Mouse (Mus musculus) ES-E14 (cell line): ENCODE data around the gene Naga. TPM values are rescaled to one million over a fixed set of nuclear protein-coding genes. Genes with fewer than 3 reads are reported as not detected.

Experiments used
- DNase-seq: peaks from one replicate; pipeline ENCODE4 v3.0.0-alpha.2; 2013; ENCODE audit warnings: low read depth, low spot score
- H3K27ac ChIP-seq: 2 replicates; pipeline ENCODE4 v1.5.1; 2012; ENCODE audit warnings: low read depth, mild to moderate bottlenecking, low read length, moderate library complexity, mixed read lengths; ENCODE audit not compliant: poor library complexity, insufficient read depth, severe bottlenecking
- H3K36me3 ChIP-seq: 2 replicates; pipeline ENCODE4 v1.6.1; 2012; ENCODE audit warnings: mild to moderate bottlenecking, low read length, moderate library complexity, mixed read lengths; ENCODE audit not compliant: control insufficient read depth, poor library complexity, insufficient read depth, severe bottlenecking
- H3K4me1 ChIP-seq, 2 experiments: fragments of 150-350 bp in 1 of 2; sonication (generic) in 1 of 2; 2 replicates each; pipeline ENCODE4 v1.6.1; 2012; ENCODE audit warnings: low read length in 2 of 2, mild to moderate bottlenecking in 1 of 2, mixed read lengths in 1 of 2; ENCODE audit not compliant: control insufficient read depth in 2 of 2, insufficient read depth in 2 of 2, poor library complexity in 1 of 2
- H3K4me3 ChIP-seq, 2 experiments: fragments of 150-350 bp in 1 of 2; sonication (generic) in 1 of 2; 2 replicates each; pipeline ENCODE4 v1.5.1; 2012; ENCODE audit warnings: low read length in 2 of 2, low read depth in 1 of 2, mild to moderate bottlenecking in 1 of 2, mixed read lengths in 1 of 2; ENCODE audit not compliant: insufficient read depth in 1 of 2, poor library complexity in 1 of 2, severe bottlenecking in 1 of 2
- H3K9ac ChIP-seq: 2 replicates; pipeline ENCODE4 v1.6.1; 2012; ENCODE audit warnings: low read depth, mild to moderate bottlenecking, low read length, mixed read lengths; ENCODE audit not compliant: poor library complexity, insufficient read depth, severe bottlenecking
- H3K9me3 ChIP-seq: fragments of 150-350 bp; sonication (generic); 2 replicates; pipeline ENCODE4 v1.6.1; 2012; ENCODE audit warnings: low read depth, mild to moderate bottlenecking, low read length; ENCODE audit not compliant: control insufficient read depth, insufficient read depth
- CHD2 ChIP-seq: IDR thresholded peaks from 2 replicates; pipeline ENCODE4 v1.6.1; 2014; ENCODE audit warnings: mild to moderate bottlenecking, low read depth, low read length, inconsistent platforms
- HCFC1 ChIP-seq: IDR thresholded peaks from 2 replicates; pipeline ENCODE4 v1.6.1; 2012; ENCODE audit warnings: low read length, inconsistent platforms, borderline replicate concordance; ENCODE audit not compliant: insufficient read depth
- MAFK ChIP-seq: IDR thresholded peaks from 2 replicates; pipeline ENCODE4 v1.6.1; 2014; ENCODE audit warnings: mild to moderate bottlenecking, low read depth, low read length, inconsistent platforms; ENCODE audit not compliant: insufficient read depth
- ZC3H11A ChIP-seq: IDR thresholded peaks from 2 replicates; pipeline ENCODE4 v1.6.1; 2012; ENCODE audit warnings: low read depth, mild to moderate bottlenecking, inconsistent platforms, low read length, borderline replicate concordance
- ZNF384 ChIP-seq: IDR thresholded peaks from 2 replicates; pipeline ENCODE4 v1.6.1; 2012; ENCODE audit warnings: low read depth, low read length, inconsistent platforms
- in situ Hi-C, 2 experiments: fragments of 600-800 bp; cut with MboI; formaldehyde crosslinking; loops; one replicate each; pipeline ENCODE4 v1.15.1; 2025; ENCODE audit warnings: low sequenced_read_pairs in 2 of 2, inconsistent platforms in 1 of 2; ENCODE audit not compliant: unreplicated experiment in 2 of 2
- total RNA-seq: library from RNA; depleted of rRNA; stranded (reverse); fragments of 300-350 nt; gene quantifications from 2 replicates; pipeline ENCODE4 v1.2.3, GENCODE M21; 2012

The Naga gene
- total RNA-seq, 1 experiment = 17.6 TPM

DNA sequence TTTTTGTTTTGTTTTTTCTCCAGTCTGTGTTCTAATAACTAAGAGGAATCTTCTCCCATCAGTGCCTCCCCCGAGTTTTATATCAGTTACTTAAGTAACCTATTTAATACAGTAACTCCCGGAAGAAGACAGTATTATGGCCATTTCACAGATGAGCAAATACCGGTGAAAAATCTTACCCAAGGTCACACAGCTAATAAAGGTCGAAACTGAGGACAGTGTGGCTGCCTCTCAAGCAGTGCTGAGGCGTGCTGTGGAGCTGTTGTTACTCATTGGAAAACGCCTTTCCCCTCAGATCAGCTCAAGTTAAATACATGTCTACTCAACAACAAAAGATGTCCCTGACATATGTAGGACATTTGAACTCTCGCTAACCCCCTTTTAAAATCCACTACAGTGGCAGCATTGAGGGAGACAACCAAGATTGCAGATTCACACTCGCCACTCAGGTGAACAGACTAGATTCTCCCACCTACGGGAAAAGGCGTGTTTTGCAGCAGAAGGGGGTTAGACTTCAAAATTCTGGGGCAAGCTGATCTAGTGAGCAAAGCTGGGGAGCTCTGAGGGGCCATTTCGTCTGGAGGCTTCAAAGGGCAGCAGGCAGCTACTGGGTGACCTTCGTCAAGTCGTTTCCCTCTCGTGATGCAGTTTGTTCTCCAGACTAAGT is 14.5 kb upstream of the Naga start:
- H3K9ac ChIP-seq = peak overlapping the region; percentile 96
- TF ChIP-seq MAFK = no peak
- TF ChIP-seq ZC3H11A = no peak
- TF ChIP-seq ZNF384 = no peak
- no peak for TF ChIP-seq CHD2
- no peak for TF ChIP-seq HCFC1
- in situ Hi-C loops = loop anchor here in 1 of 2 experiments (10.0 kb wide), 1 partner anchor 692 kb away; no protein-coding TSS in a partner anchor
- no peaks in the 10 kb centered on the region for H3K9me3 ChIP-seq
- H3K36me3 ChIP-seq = peaks cover 20% of the 10 kb centered on the region
- H3K27ac ChIP-seq = no peak overlapping the region
- H3K4me3 ChIP-seq = peak overlapping the region; percentile 86 to 90
- DNase-seq = no peak
- peaks cover 0 to 5% of the 10 kb centered on the region in 2 experiments; a peak in 1 of 4 replicates for H3K4me1 ChIP-seq

DNA sequence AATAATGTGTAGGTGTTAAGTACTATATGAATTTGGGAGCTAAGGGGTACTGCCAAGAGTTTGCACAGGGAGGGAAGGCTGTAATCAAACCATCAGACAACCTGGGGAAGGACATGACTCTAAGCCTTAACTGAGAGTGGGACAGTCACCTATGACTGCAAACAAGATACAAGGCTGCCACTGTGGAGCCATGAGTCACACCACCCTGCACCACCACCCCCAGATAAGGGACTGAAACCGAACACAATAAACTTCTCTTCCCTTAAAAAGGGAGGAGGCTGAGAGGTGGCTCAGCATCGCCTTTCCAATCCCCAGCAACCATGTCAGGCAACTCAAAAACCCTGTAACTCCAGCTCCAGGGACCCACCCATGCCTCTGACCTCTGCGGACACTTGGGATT is 12.8 kb upstream of the Naga start:
- no peak overlapping the region for H3K27ac ChIP-seq
- H3K4me1 ChIP-seq = peaks cover 4 to 7% of the 10 kb centered on the region in 2 experiments; a peak in 3 of 4 replicates
- no peak overlapping the region for H3K9ac ChIP-seq
- in situ Hi-C loops = loop anchor here in 1 of 2 experiments (10.0 kb wide), 1 partner anchor 693 kb away; no protein-coding TSS in a partner anchor
- H3K36me3 ChIP-seq = peaks cover 24% of the 10 kb centered on the region
- no peak for DNase-seq
- no peak overlapping the region for H3K4me3 ChIP-seq
- no peak for TF ChIP-seq ZNF384
- TF ChIP-seq CHD2 = no peak
- TF ChIP-seq MAFK = no peak
- no peak for TF ChIP-seq HCFC1
- no peak for TF ChIP-seq ZC3H11A
- no peaks in the 10 kb centered on the region for H3K9me3 ChIP-seq

DNA sequence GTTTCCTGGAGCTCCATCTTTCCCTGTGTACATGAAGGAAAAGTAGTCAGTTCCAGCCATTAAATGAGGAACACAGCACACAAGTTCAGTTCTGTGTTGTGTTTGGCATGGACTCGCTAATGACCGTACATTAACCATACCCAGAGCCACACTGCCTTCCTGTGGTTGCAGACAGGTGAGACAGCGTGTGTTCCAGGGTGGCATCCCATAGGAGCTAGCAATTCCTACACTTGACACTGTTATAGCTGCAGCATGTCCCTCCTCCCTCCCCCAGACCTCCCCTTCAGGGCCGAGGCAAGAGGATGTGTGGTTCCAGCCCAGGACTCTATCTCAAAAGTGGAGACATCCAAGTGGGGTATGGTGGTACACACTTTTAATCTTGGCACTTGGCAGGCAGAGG is 11.6 kb upstream of the Naga start:
- H3K9me3 ChIP-seq = no peaks in the 10 kb centered on the region
- H3K36me3 ChIP-seq = peaks cover 23% of the 10 kb centered on the region
- no peak overlapping the region for H3K27ac ChIP-seq
- in situ Hi-C loops = loop anchor here in 1 of 2 experiments (10.0 kb wide), 1 partner anchor 694 kb away; no protein-coding TSS in a partner anchor
- H3K4me1 ChIP-seq = peaks cover 4 to 7% of the 10 kb centered on the region in 2 experiments; a peak in 3 of 4 replicates
- H3K9ac ChIP-seq = no peak overlapping the region
- DNase-seq = no peak
- TF ChIP-seq ZC3H11A = no peak
- no peak for TF ChIP-seq ZNF384
- TF ChIP-seq HCFC1 = no peak
- no peak for TF ChIP-seq MAFK
- TF ChIP-seq CHD2 = no peak
- no peak overlapping the region for H3K4me3 ChIP-seq

DNA sequence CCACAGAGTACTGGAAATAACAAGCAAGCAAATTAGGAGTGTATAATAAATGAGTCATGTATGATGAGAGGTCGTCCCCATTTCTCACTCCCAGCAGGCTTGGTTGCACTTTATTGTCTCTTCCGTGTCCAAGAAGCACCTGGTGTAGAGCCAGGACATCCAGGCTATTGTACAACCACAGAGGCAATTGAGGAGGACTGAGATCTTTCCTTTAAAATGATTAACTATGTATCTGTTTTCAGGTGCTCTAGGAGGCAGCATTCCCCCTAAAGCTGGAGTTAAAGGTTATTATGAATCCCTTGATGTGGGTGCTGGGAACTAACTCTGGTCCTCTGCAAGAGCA is 10.2 kb upstream of the Naga start:
- H3K4me3 ChIP-seq = no peak overlapping the region
- in situ Hi-C loops = no loop called here
- no peak overlapping the region for H3K27ac ChIP-seq
- peaks cover 23% of the 10 kb centered on the region for H3K36me3 ChIP-seq
- no peaks in the 10 kb centered on the region for H3K9me3 ChIP-seq
- H3K4me1 ChIP-seq = peaks cover 4 to 9% of the 10 kb centered on the region in 2 experiments
- no peak for DNase-seq
- TF ChIP-seq ZC3H11A (no peak), CHD2 (no peak), HCFC1 (no peak), MAFK (no peak), ZNF384 (no peak)
- no peak overlapping the region for H3K9ac ChIP-seq
